Mouse (Mus musculus) neutrophil, adult 5-6 weeks (primary cell): ENCODE data around the gene Arel1. TPM values are rescaled to one million over a fixed set of nuclear protein-coding genes. Genes with fewer than 3 reads are reported as not detected.
A peak's percentile ranks its signal among the peaks of the same experiment; 100 is the strongest.

Experiments used
- ATAC-seq: fragments of 151-379, 151-347 bp; 2 replicates; pipeline ENCODE4 v1.8.0; 2017; ENCODE audit warnings: mild to moderate bottlenecking, moderate TSS enrichment; ENCODE audit not compliant: insufficient number of reproducible peaks, poor library complexity, low FRiP score, severe bottlenecking; ENCODE audit errors: extremely low read depth
- total RNA-seq: library from RNA; stranded (forward); fragments of 200-1000 nt; gene quantifications from 2 replicates; pipeline ENCODE4 v1.2.3, GENCODE M21; 2017

Gene Arel1
- 45.1 and 48.8 TPM in 2 replicates for total RNA-seq

GRCm38 (mm10) chr12:84970428-84971096 is at the start of gene Arel1, which contains the start of gene Fcf1:
Arel1 (minus strand) TSS chr12:84970900.
Fcf1 (plus strand) TSS chr12:84970897.
- peak; percentile 97 for ATAC-seq

GRCm38 (mm10) chr12:85012185-85012584 is 41.5 kb upstream of the Arel1 start:
- no peak for ATAC-seq

GRCm38 (mm10) chr12:85010541-85010940 is 39.8 kb upstream of the Arel1 start:
- ATAC-seq, result no peak

GRCm38 (mm10) chr12:85009776-85010175 is 39.1 kb upstream of the Arel1 start:
- ATAC-seq, result no peak

GRCm38 (mm10) chr12:85007021-85007420 is 36.3 kb upstream of the Arel1 start:
- no peak for ATAC-seq

GRCm38 (mm10) chr12:85006206-85006605 is 35.5 kb upstream of the Arel1 start:
- no peak for ATAC-seq

GRCm38 (mm10) chr12:84999053-84999452 is 28.4 kb upstream of the Arel1 start:
- ATAC-seq, result no peak

- ATAC-seq, result 0 out of 2 replicates have a peak, but pooled peaks have one; percentile 6
Observed at GRCm38 (mm10) chr12:84996501-84997398, 26.1 kb upstream of the Arel1 start.

GRCm38 (mm10) chr12:84996083-84996496 is 25.4 kb upstream of the Arel1 start, which contains the start of gene Ylpm1:
Ylpm1 (plus strand) TSS chr12:84996321.
- ATAC-seq, result peak; percentile 98

- no peak for ATAC-seq
Observed at GRCm38 (mm10) chr12:84995112-84995761, 24.5 kb upstream of the Arel1 start.

- ATAC-seq, result no peak
Observed at GRCm38 (mm10) chr12:84989456-84989855, 18.8 kb upstream of the Arel1 start.

GRCm38 (mm10) chr12:84979264-84979862 is 8.7 kb upstream of the Arel1 start:
- no peak for ATAC-seq

GRCm38 (mm10) chr12:84969656-84970427 is 858 bp downstream of the Arel1 start:
- ATAC-seq, result no peak

- no peak for ATAC-seq
Observed at GRCm38 (mm10) chr12:84968831-84969655, 1.7 kb downstream of the Arel1 start.

GRCm38 (mm10) chr12:84962606-84963005 is 8.1 kb downstream of the Arel1 start:
- no peak for ATAC-seq

GRCm38 (mm10) chr12:84958794-84959356 is 11.8 kb downstream of the Arel1 start:
- ATAC-seq, result no peak

- no peak for ATAC-seq
Observed at GRCm38 (mm10) chr12:84956317-84956716, 14.4 kb downstream of the Arel1 start.
